Mouse (Mus musculus) heart, embryonic 12.5 days (tissue): ENCODE data around the gene Irgc1. TPM values are rescaled to one million over a fixed set of nuclear protein-coding genes. Genes with fewer than 3 reads are reported as not detected.
"Not testable (repeated sequence)": the region's sequence is repeated elsewhere in the genome, so short reads cannot be mapped to it uniquely, and the experiment has no call there.

Source experiments
- ATAC-seq: fragments of 200-750 bp; cut with Nextera tagmentation; 2 replicates; pipeline ENCODE4 v1.8.0; 2017; ENCODE audit warnings: moderate TSS enrichment, moderate library complexity; ENCODE audit not compliant: insufficient number of reproducible peaks, low FRiP score
- H3K27ac ChIP-seq: fragments of 300-500 bp; sonication (generic); 2 replicates; pipeline ENCODE4 v1.5.1; 2016; ENCODE audit warnings: mild to moderate bottlenecking, moderate library complexity; ENCODE audit not compliant: poor library complexity, severe bottlenecking
- H3K27me3 ChIP-seq: fragments of 300-500 bp; sonication (generic); replicated peaks from 2 replicates; pipeline ENCODE4 v1.6.1; 2016; ENCODE audit warnings: mild to moderate bottlenecking, moderate library complexity
- H3K36me3 ChIP-seq: fragments of 300-500 bp; sonication (generic); 2 replicates; pipeline ENCODE4 v1.6.1; 2016; ENCODE audit warnings: mild to moderate bottlenecking, moderate library complexity
- H3K4me1 ChIP-seq: fragments of 300-500 bp; sonication (generic); replicated peaks from 2 replicates; pipeline ENCODE4 v1.6.1; 2016; ENCODE audit warnings: mild to moderate bottlenecking
- H3K4me2 ChIP-seq: fragments of 300-500 bp; sonication (generic); 2 replicates; pipeline ENCODE4 v1.6.1; 2016; ENCODE audit warnings: mild to moderate bottlenecking, moderate library complexity
- H3K4me3 ChIP-seq: fragments of 300-500 bp; sonication (generic); 2 replicates; pipeline ENCODE4 v1.5.1; 2016; ENCODE audit warnings: mild to moderate bottlenecking
- H3K9ac ChIP-seq: fragments of 300-500 bp; sonication (generic); 2 replicates; pipeline ENCODE4 v1.6.1; 2016; ENCODE audit warnings: mild to moderate bottlenecking, moderate library complexity
- H3K9me3 ChIP-seq: fragments of 300-500 bp; sonication (generic); replicated peaks from 2 replicates; pipeline ENCODE4 v1.6.1; 2016; ENCODE audit warnings: mild to moderate bottlenecking, moderate library complexity
- WGBS: fragments of 180-500 bp; shearing (Covaris S2); methylation state at CpG from one replicate; pipeline ENCODE4 v1.1.7; 2016; 5-methylcytosine and 5-hydroxymethylcytosine counted together
- polyA plus RNA-seq: library from polyadenylated mRNA; unstranded; fragments of >200 nt; fragmentation: Nextera tagmentation; extraction: Ambion mirVana; gene quantifications from 2 replicates; pipeline ENCODE4 v1.2.1, GENCODE M21; 2016

The Irgc1 gene
- polyA plus RNA-seq, 1 experiment from 2014 or later, result not detected

GRCm38 (mm10) chr7:24421648-24422047 is 30.4 kb downstream of the Irgc1 start:
- Histone ChIP-seq H3K36me3 (peaks cover 35% of the 10 kb centered on the region), H3K27ac (no peak overlapping the region), H3K4me2 (no peak overlapping the region), H3K4me3 (no peak overlapping the region), H3K9me3 (no peaks in the 10 kb centered on the region), H3K4me1 (peaks cover 35% of the 10 kb centered on the region), H3K27me3 (no peaks in the 10 kb centered on the region), H3K9ac (no peak overlapping the region)
- no peak for ATAC-seq
- 68% methylated on average over 7 of the region's 7 CpGs for WGBS

GRCm38 (mm10) chr7:24419579-24419978 is 32.5 kb downstream of the Irgc1 start:
- Histone ChIP-seq H3K27ac (0 out of 2 replicates have a peak overlapping the region, but pooled peaks have one; percentile 3), H3K4me3 (no peak overlapping the region), H3K4me2 (no peak overlapping the region), H3K36me3 (peaks cover 44% of the 10 kb centered on the region), H3K4me1 (peaks cover 41% of the 10 kb centered on the region), H3K27me3 (no peaks in the 10 kb centered on the region), H3K9me3 (no peaks in the 10 kb centered on the region), H3K9ac (no peak overlapping the region)
- WGBS, result 68% methylated on average over 8 of the region's 8 CpGs
- ATAC-seq, result no peak

GRCm38 (mm10) chr7:24415261-24415660 is 36.8 kb downstream of the Irgc1 start:
- peaks cover 34% of the 10 kb centered on the region for H3K36me3 ChIP-seq
- H3K4me3 ChIP-seq, result no peak overlapping the region
- peak overlapping the region; percentile 30 for H3K27ac ChIP-seq
- ATAC-seq, result peak; percentile 57; the same call in 1 of the 2 replicates
- H3K4me1 ChIP-seq, result peaks cover 30% of the 10 kb centered on the region
- no peaks in the 10 kb centered on the region for H3K9me3 ChIP-seq
- H3K9ac ChIP-seq, result peak overlapping the region; percentile 38; the same call in 1 of the 2 replicates
- WGBS, result 60% methylated on average over 7 of the region's 7 CpGs
- H3K27me3 ChIP-seq, result no peaks in the 10 kb centered on the region
- no peak overlapping the region for H3K4me2 ChIP-seq

GRCm38 (mm10) chr7:24413630-24414029 is 38.5 kb downstream of the Irgc1 start:
- Histone ChIP-seq H3K9ac (no peak overlapping the region), H3K36me3 (peaks cover 34% of the 10 kb centered on the region), H3K27me3 (no peaks in the 10 kb centered on the region), H3K4me1 (peaks cover 21% of the 10 kb centered on the region), H3K4me2 (no peak overlapping the region), H3K27ac (no peak overlapping the region), H3K9me3 (no peaks in the 10 kb centered on the region), H3K4me3 (no peak overlapping the region)
- no peak for ATAC-seq
- WGBS, result 62% methylated on average over 3 of the region's 3 CpGs

GRCm38 (mm10) chr7:24410831-24411230 is 41.3 kb downstream of the Irgc1 start:
- H3K4me2 ChIP-seq, result no peak overlapping the region
- H3K4me3 ChIP-seq, result no peak overlapping the region
- no peak overlapping the region for H3K27ac ChIP-seq
- no peaks in the 10 kb centered on the region for H3K27me3 ChIP-seq
- ATAC-seq, result no peak
- H3K9me3 ChIP-seq, result no peaks in the 10 kb centered on the region
- H3K4me1 ChIP-seq, result peaks cover 20% of the 10 kb centered on the region
- 70% methylated on average over 3 of the region's 3 CpGs for WGBS
- H3K9ac ChIP-seq, result no peak overlapping the region
- peaks cover 35% of the 10 kb centered on the region for H3K36me3 ChIP-seq

- 93% methylated on average over 6 of the region's 6 CpGs for WGBS
- ATAC-seq, result no peak
- no peak overlapping the region for H3K4me3 ChIP-seq
- no peak overlapping the region for H3K27ac ChIP-seq
- no peak overlapping the region for H3K9ac ChIP-seq
- peaks cover 39% of the 10 kb centered on the region for H3K36me3 ChIP-seq
- no peaks in the 10 kb centered on the region for H3K27me3 ChIP-seq
- H3K4me2 ChIP-seq, result no peak overlapping the region
- H3K9me3 ChIP-seq, result no peaks in the 10 kb centered on the region
- peaks cover 14% of the 10 kb centered on the region for H3K4me1 ChIP-seq
Measured at GRCm38 (mm10) chr7:24410123-24410522, 42.0 kb downstream of the Irgc1 start.

GRCm38 (mm10) chr7:24408186-24408585 is 43.9 kb downstream of the Irgc1 start:
- H3K27me3 ChIP-seq, result no peaks in the 10 kb centered on the region
- no peaks in the 10 kb centered on the region for H3K9me3 ChIP-seq
- ATAC-seq, result no peak
- peaks cover 56% of the 10 kb centered on the region for H3K36me3 ChIP-seq
- 0 out of 2 replicates have a peak, but pooled peaks cover 7% of the 10 kb centered on the region for H3K4me1 ChIP-seq
- H3K4me3 ChIP-seq, result no peak overlapping the region
- H3K4me2 ChIP-seq, result no peak overlapping the region
- H3K9ac ChIP-seq, result no peak overlapping the region
- H3K27ac ChIP-seq, result no peak overlapping the region
- WGBS, result 92% methylated on average over 9 of the region's 9 CpGs

GRCm38 (mm10) chr7:24406528-24407344 is 45.4 kb downstream of the Irgc1 start:
- Histone ChIP-seq H3K27ac (no peak overlapping the region), H3K4me3 (no peak overlapping the region), H3K9ac (no peak overlapping the region), H3K9me3 (peaks cover 6% of the 10 kb centered on the region), H3K4me1 (0 out of 2 replicates have a peak, but pooled peaks cover 7% of the 10 kb centered on the region), H3K27me3 (no peaks in the 10 kb centered on the region), H3K4me2 (no peak overlapping the region), H3K36me3 (peaks cover 55% of the 10 kb centered on the region)
- 45% methylated on average over 5 of the region's 5 CpGs for WGBS
- peak; percentile 33; the same call in 1 of the 2 replicates for ATAC-seq

GRCm38 (mm10) chr7:24405649-24406048 is 46.4 kb downstream of the Irgc1 start:
- Histone ChIP-seq H3K9ac (no peak overlapping the region), H3K36me3 (peaks cover 55% of the 10 kb centered on the region), H3K4me1 (0 out of 2 replicates have a peak, but pooled peaks cover 4% of the 10 kb centered on the region), H3K4me3 (no peak overlapping the region), H3K27ac (no peak overlapping the region), H3K9me3 (peaks cover 6% of the 10 kb centered on the region), H3K27me3 (no peaks in the 10 kb centered on the region), H3K4me2 (no peak overlapping the region)
- 91% methylated on average over 13 of the region's 13 CpGs for WGBS
- ATAC-seq, result no peak

- no peak for ATAC-seq
- Histone ChIP-seq H3K36me3 (peaks cover 45% of the 10 kb centered on the region), H3K4me3 (no peak overlapping the region), H3K4me2 (no peak overlapping the region), H3K27ac (no peak overlapping the region), H3K9me3 (peaks cover 6% of the 10 kb centered on the region), H3K27me3 (no peaks in the 10 kb centered on the region), H3K9ac (no peak overlapping the region), H3K4me1 (0 out of 2 replicates have a peak, but pooled peaks cover 2% of the 10 kb centered on the region)
- 97% methylated on average over 9 of the region's 9 CpGs for WGBS
Measured at GRCm38 (mm10) chr7:24402851-24403250, 49.2 kb downstream of the Irgc1 start.

GRCm38 (mm10) chr7:24400489-24400888 is 51.6 kb downstream of the Irgc1 start:
- H3K4me3 ChIP-seq, result peak overlapping the region; percentile 59
- 87% methylated on average over 4 of the region's 4 CpGs for WGBS
- H3K4me1 ChIP-seq, ATAC-seq, H3K9ac ChIP-seq, H3K27me3 ChIP-seq, H3K27ac ChIP-seq, H3K9me3 ChIP-seq: not testable (repeated sequence)
- H3K36me3 ChIP-seq, result peaks cover 31% of the 10 kb centered on the region
- H3K4me2 ChIP-seq, result peak overlapping the region; percentile 74
